Mouse (Mus musculus): ENCODE results near the gene Gm10670. TPM values are rescaled to one million over a fixed set of nuclear protein-coding genes. Genes with fewer than 3 reads are reported as not detected.
"Not testable (repeated sequence)": the region's sequence is repeated elsewhere in the genome, so short reads cannot be mapped to it uniquely, and the experiment has no call there.

Gene Gm10670
- polyA plus RNA-seq (2015; fragmentation: Nextera tagmentation; extraction: Ambion mirVana) = not detected in 2 replicates

GRCm38 (mm10) chr7:20474825-20475224 is at the start of gene Gm10670:
Gm10670 (minus strand) TSS chr7:20474925.
- WGBS = no CpG with 5 or more reads among the region's 5 CpGs
- H3K4me3 ChIP-seq (ENCODE audit: low read length); H3K27me3 ChIP-seq (ENCODE audit: control insufficient read depth, insufficient read depth, low read depth, low read length); H3K9ac ChIP-seq (ENCODE audit: low read length); H3K4me1 ChIP-seq (replicated peaks; ENCODE audit: control insufficient read depth, insufficient read depth, low read length); H3K9me3 ChIP-seq (ENCODE audit: control insufficient read depth, low read length); ATAC-seq (ENCODE audit: low read depth); H3K4me2 ChIP-seq (ENCODE audit: low read depth, low read length); H3K27ac ChIP-seq (ENCODE audit: low read length); H3K36me3 ChIP-seq (ENCODE audit: control insufficient read depth, insufficient read depth, low read length): not testable (repeated sequence)

GRCm38 (mm10) chr7:20510434-20510833 is 35.7 kb upstream of the Gm10670 start, which contains the start of gene Vmn1r103:
Vmn1r103 (minus strand) TSS chr7:20510534.
- H3K9me3 ChIP-seq (ENCODE audit: control insufficient read depth, low read length); H3K27me3 ChIP-seq (ENCODE audit: control insufficient read depth, insufficient read depth, low read depth, low read length): not testable (repeated sequence)
- WGBS = no CpG with 5 or more reads among the region's 3 CpGs

DNA sequence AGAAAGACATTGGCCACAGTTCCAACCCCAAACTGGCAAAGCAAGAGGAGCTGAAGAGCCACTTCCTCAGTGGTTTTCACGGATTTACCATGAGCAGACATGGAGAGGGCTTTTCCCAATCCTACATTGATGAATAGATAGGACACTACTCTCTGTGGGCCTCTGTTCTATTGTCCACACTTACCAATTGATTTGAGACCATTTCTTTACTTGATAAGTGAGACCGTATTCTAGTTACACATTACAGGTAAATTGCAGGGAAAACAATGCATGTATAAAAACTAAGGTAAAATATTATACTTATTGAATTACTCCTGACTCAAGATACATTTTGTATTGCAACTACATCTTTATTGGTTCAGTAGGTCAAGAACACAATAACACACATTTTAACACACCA is 32.2 kb downstream of the Gm10670 start, which contains the start of gene Vmn1r101:
Gene Vmn1r101 (minus strand): TSS at position 101 of the 400 bp plus-strand sequence.
- not testable (repeated sequence) for H3K9ac ChIP-seq (ENCODE audit: low read length); ATAC-seq (ENCODE audit: low read depth); H3K4me2 ChIP-seq (ENCODE audit: low read depth, low read length); H3K4me3 ChIP-seq (ENCODE audit: low read length); H3K4me1 ChIP-seq (replicated peaks; ENCODE audit: control insufficient read depth, insufficient read depth, low read length); H3K36me3 ChIP-seq (ENCODE audit: control insufficient read depth, insufficient read depth, low read length); H3K9me3 ChIP-seq (ENCODE audit: control insufficient read depth, low read length); H3K27me3 ChIP-seq (ENCODE audit: control insufficient read depth, insufficient read depth, low read depth, low read length); H3K27ac ChIP-seq (ENCODE audit: low read length)
- WGBS = no CpG with 5 or more reads among the region's 2 CpGs

More at GRCm38 (mm10) chr7:20510434-20510833, 35.7 kb upstream of the Gm10670 start, which contains the start of gene Vmn1r103:
- H3K27ac ChIP-seq (ENCODE audit: low read length); H3K4me2 ChIP-seq (ENCODE audit: low read depth, low read length); ATAC-seq (ENCODE audit: low read depth); H3K4me3 ChIP-seq (ENCODE audit: low read length); H3K4me1 ChIP-seq (replicated peaks; ENCODE audit: control insufficient read depth, insufficient read depth, low read length); H3K36me3 ChIP-seq (ENCODE audit: control insufficient read depth, insufficient read depth, low read length); H3K9ac ChIP-seq (ENCODE audit: low read length): not testable (repeated sequence)

Other genes with a start within 250 kb of the Gm10670 start
- gene Gm4498, start 241.1 kb downstream of the Gm10670 start, polyA plus RNA-seq (2015; fragmentation: Nextera tagmentation; extraction: Ambion mirVana) = not detected in 2 replicates
- gene Gm5890, start 212.1 kb downstream of the Gm10670 start, polyA plus RNA-seq (2015; fragmentation: Nextera tagmentation; extraction: Ambion mirVana) = not detected in 2 replicates
- not detected in 2 replicates for gene Gm4133, start 140.9 kb downstream of the Gm10670 start, polyA plus RNA-seq (2015; fragmentation: Nextera tagmentation; extraction: Ambion mirVana)
- not detected in 2 replicates for gene Gm5728, start 99.5 kb downstream of the Gm10670 start, polyA plus RNA-seq (2015; fragmentation: Nextera tagmentation; extraction: Ambion mirVana)
- gene Vmn1r100, start 57.0 kb downstream of the Gm10670 start, polyA plus RNA-seq (2015; fragmentation: Nextera tagmentation; extraction: Ambion mirVana) = not detected in 2 replicates
- gene Vmn1r101, start 32.3 kb downstream of the Gm10670 start, polyA plus RNA-seq (2015; fragmentation: Nextera tagmentation; extraction: Ambion mirVana) = not detected in 2 replicates
- not detected in 2 replicates for gene Vmn1r103, start 35.6 kb upstream of the Gm10670 start, polyA plus RNA-seq (2015; fragmentation: Nextera tagmentation; extraction: Ambion mirVana)
- gene Vmn1r104, start 58.9 kb upstream of the Gm10670 start, polyA plus RNA-seq (2015; fragmentation: Nextera tagmentation; extraction: Ambion mirVana) = not detected in 2 replicates
- gene Gm5726, start 70.8 kb upstream of the Gm10670 start, polyA plus RNA-seq (2015; fragmentation: Nextera tagmentation; extraction: Ambion mirVana) = not detected in 2 replicates
- gene Gm4141, start 101.3 kb upstream of the Gm10670 start, polyA plus RNA-seq (2015; fragmentation: Nextera tagmentation; extraction: Ambion mirVana) = not detected in 2 replicates
- not detected in 2 replicates for gene Gm4513, start 124.1 kb upstream of the Gm10670 start, polyA plus RNA-seq (2015; fragmentation: Nextera tagmentation; extraction: Ambion mirVana)
- gene Vmn1r107, start 194.0 kb upstream of the Gm10670 start, polyA plus RNA-seq (2015; fragmentation: Nextera tagmentation; extraction: Ambion mirVana) = not detected in 2 replicates
- gene Vmn1r111, start 228.3 kb upstream of the Gm10670 start, polyA plus RNA-seq (2015; fragmentation: Nextera tagmentation; extraction: Ambion mirVana) = not detected in 2 replicates

Data from lung, embryonic 16.5 days (tissue).